Mouse (Mus musculus) bone marrow macrophage, adult 2 months (primary cell): ENCODE results near the gene Insig2.

Source experiments
- CTCF ChIP-seq: IDR thresholded peaks from 2 replicates; pipeline ENCODE4 v1.5.1; 2012; ENCODE audit warnings: low read depth, mild to moderate bottlenecking, low read length, moderate library complexity
- POLR2A ChIP-seq: IDR thresholded peaks from 2 replicates; pipeline ENCODE4 v1.6.1; 2012; ENCODE audit warnings: mild to moderate bottlenecking, low read depth, low read length, borderline replicate concordance

- TF ChIP-seq POLR2A (no peak), CTCF (no peak)
Observed at GRCm38 (mm10) chr1:121360561-121360960, 28.2 kb upstream of the Insig2 start.
